Mouse (Mus musculus): ENCODE measurements at regions not wholly inside any gene's neighbourhood (a gene's known extent, or its start where the extent isn't known, plus 50 kb on each side); places are given as distances from the start of the nearest gene placed in this dataset.

GRCm38 (mm10) chr12:105898580-105899293 lies 111.3 kb upstream of the Vrk1 start:
- intact Hi-C loops (cut with DNase I) = no loop called here
- DNase-seq (ENCODE audit: low spot score in 2 of 2) = no peak

GRCm38 (mm10) chr12:105899294-105899909 lies 110.6 kb upstream of the Vrk1 start:
- intact Hi-C loops (cut with DNase I) = no loop called here
- no peak for DNase-seq (ENCODE audit: low spot score in 2 of 2)

- intact Hi-C loops (cut with DNase I) = no loop called here
- DNase-seq (ENCODE audit: low spot score in 2 of 2) = no peak
Measured at GRCm38 (mm10) chr12:105900479-105900878, 109.5 kb upstream of the Vrk1 start.

GRCm38 (mm10) chr12:105903072-105903471 lies 107.0 kb upstream of the Vrk1 start:
- intact Hi-C loops (cut with DNase I) = no loop called here
- DNase-seq (ENCODE audit: low spot score in 2 of 2) = no peak

- intact Hi-C loops (cut with DNase I) = no loop called here
- DNase-seq (ENCODE audit: low spot score in 2 of 2) = no peak
Measured at GRCm38 (mm10) chr12:105906584-105906983, 103.4 kb upstream of the Vrk1 start.

GRCm38 (mm10) chr12:105907851-105908620 lies 102.0 kb upstream of the Vrk1 start:
- intact Hi-C loops (cut with DNase I) = no loop called here
- no peak for DNase-seq (ENCODE audit: low spot score in 2 of 2)

GRCm38 (mm10) chr12:105911556-105911955 lies 98.5 kb upstream of the Vrk1 start:
- intact Hi-C loops (cut with DNase I) = no loop called here
- DNase-seq (ENCODE audit: low spot score in 2 of 2) = no peak

- intact Hi-C loops (cut with DNase I) = no loop called here
- DNase-seq (ENCODE audit: low spot score in 2 of 2) = peak in 1 of 2 experiments; percentile 11
Measured at GRCm38 (mm10) chr12:105917388-105917963, 92.6 kb upstream of the Vrk1 start.

- DNase-seq (ENCODE audit: low spot score in 2 of 2) = no peak
- intact Hi-C loops (cut with DNase I) = no loop called here
Measured at GRCm38 (mm10) chr12:105918775-105919174, 91.3 kb upstream of the Vrk1 start.

GRCm38 (mm10) chr12:105927210-105927609 lies 82.8 kb upstream of the Vrk1 start:
- intact Hi-C loops (cut with DNase I) = no loop called here
- no peak for DNase-seq (ENCODE audit: low spot score in 2 of 2)

- intact Hi-C loops (cut with DNase I) = no loop called here
- no peak for DNase-seq (ENCODE audit: low spot score in 2 of 2)
Measured at GRCm38 (mm10) chr12:105929456-105929921, 80.5 kb upstream of the Vrk1 start.

- peak in 1 of 2 experiments; percentile 34 for DNase-seq (ENCODE audit: low spot score in 2 of 2)
- intact Hi-C loops (cut with DNase I) = no loop called here
Measured at GRCm38 (mm10) chr12:105935441-105935880, 74.6 kb upstream of the Vrk1 start.

GRCm38 (mm10) chr12:105936812-105937530 lies 73.1 kb upstream of the Vrk1 start:
- DNase-seq (ENCODE audit: low spot score in 2 of 2) = peak; percentile 25 to 48
- intact Hi-C loops (cut with DNase I) = no loop called here

- no peak for DNase-seq (ENCODE audit: low spot score in 2 of 2)
- intact Hi-C loops (cut with DNase I) = no loop called here
Measured at GRCm38 (mm10) chr12:105942136-105943076, 67.6 kb upstream of the Vrk1 start.

- DNase-seq (ENCODE audit: low spot score in 2 of 2) = no peak
- intact Hi-C loops (cut with DNase I) = no loop called here
Measured at GRCm38 (mm10) chr12:105943077-105943433, 67.0 kb upstream of the Vrk1 start.

- intact Hi-C loops (cut with DNase I) = no loop called here
- no peak for DNase-seq (ENCODE audit: low spot score in 2 of 2)
Measured at GRCm38 (mm10) chr12:105947332-105947731, 62.7 kb upstream of the Vrk1 start.

- no peak for DNase-seq (ENCODE audit: low spot score in 2 of 2)
- intact Hi-C loops (cut with DNase I) = no loop called here
Measured at GRCm38 (mm10) chr12:105948322-105948721, 61.7 kb upstream of the Vrk1 start.

- intact Hi-C loops (cut with DNase I) = no loop called here
- DNase-seq (ENCODE audit: low spot score in 2 of 2) = peak in 1 of 2 experiments; percentile 27
Measured at GRCm38 (mm10) chr12:105955764-105956290, 54.2 kb upstream of the Vrk1 start.

Data from left cerebral cortex, postnatal 36 days (tissue).